Mouse (Mus musculus): ENCODE measurements around the gene Hinfp. TPM values are rescaled to one million over a fixed set of nuclear protein-coding genes. Genes with fewer than 3 reads are reported as not detected.

The Hinfp gene
- polyA plus RNA-seq, 1 experiment from 2014 or later: 15.8 TPM

DNA sequence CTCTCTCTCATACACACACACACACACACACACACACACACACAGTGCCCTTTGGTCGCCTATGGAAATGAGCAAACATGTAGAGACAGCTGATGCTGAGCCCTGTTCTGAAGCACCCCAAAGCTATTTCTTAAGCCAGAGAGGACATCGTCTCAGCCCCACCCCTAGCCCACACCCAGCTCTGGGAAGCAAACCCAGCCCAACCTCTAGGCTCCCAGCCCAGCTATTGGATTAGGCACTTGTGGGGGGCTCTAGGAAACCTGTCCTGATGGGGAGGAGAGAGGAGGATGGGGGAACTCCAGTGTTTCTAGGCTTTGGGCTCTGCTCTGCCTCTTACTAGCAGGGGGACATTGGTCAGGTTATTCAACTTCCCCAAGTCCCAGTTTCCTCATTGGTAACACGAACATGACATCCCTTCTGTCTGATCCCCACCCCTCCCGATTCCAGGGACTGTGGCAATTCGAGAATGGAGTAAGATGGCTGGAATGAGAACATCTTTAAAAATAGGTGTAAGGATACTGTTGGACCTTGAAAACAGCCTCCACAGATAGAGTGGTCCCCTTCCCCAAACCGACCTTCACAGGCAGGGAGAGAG is 19.1 kb downstream of the Hinfp start:
- Histone ChIP-seq H3K4me1 (ENCODE audit: control insufficient read depth, insufficient read depth, low read length) (peaks cover 18% of the 10 kb centered on the region), H3K9ac (ENCODE audit: low read length) (no peak overlapping the region), H3K4me2 (ENCODE audit: low read depth, low read length) (no peak overlapping the region), H3K36me3 (ENCODE audit: control insufficient read depth, insufficient read depth) (peaks cover 7% of the 10 kb centered on the region), H3K27ac (ENCODE audit: low read length) (no peak overlapping the region), H3K4me3 (ENCODE audit: low read length) (no peak overlapping the region), H3K9me3 (replicated peaks; ENCODE audit: control insufficient read depth, low read length) (no peaks in the 10 kb centered on the region), H3K27me3 (ENCODE audit: control insufficient read depth, insufficient read depth, low read length) (peaks cover 4% of the 10 kb centered on the region; the same call in 1 of the 2 replicates)
- ATAC-seq (replicated peaks; ENCODE audit: extremely low read depth, insufficient read depth, low FRiP score): no peak
- 17% methylated on average over 6 of the region's 6 CpGs for WGBS

DNA sequence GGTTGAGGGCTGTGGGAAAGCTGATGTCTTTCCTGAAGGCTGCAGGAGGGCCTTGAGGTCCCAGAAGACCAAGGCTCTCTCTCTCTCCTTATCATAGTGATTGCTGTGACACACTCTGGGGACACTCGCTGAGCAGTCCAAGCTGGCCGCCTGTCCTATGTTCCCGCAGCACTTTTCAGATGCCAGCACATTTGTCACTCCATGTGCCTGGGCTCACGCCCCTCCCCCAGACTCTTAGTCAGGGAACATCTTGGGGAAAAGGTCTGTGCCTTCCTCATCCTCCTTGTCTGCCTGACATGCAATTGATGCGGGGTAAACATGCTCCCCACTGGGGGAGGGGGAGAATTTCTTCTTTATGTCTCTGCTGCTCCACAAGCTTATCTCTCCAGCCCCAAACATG is 22.3 kb downstream of the Hinfp start:
- no peak for ATAC-seq (replicated peaks; ENCODE audit: extremely low read depth, insufficient read depth, low FRiP score)
- H3K4me1 ChIP-seq (ENCODE audit: control insufficient read depth, insufficient read depth, low read length): peaks cover 11% of the 10 kb centered on the region; the same call in 1 of the 2 replicates
- 36% methylated on average over 5 of the region's 5 CpGs for WGBS
- H3K4me2 ChIP-seq (ENCODE audit: low read depth, low read length): no peak overlapping the region
- H3K9ac ChIP-seq (ENCODE audit: low read length): no peak overlapping the region
- no peaks in the 10 kb centered on the region for H3K9me3 ChIP-seq (replicated peaks; ENCODE audit: control insufficient read depth, low read length)
- H3K27ac ChIP-seq (ENCODE audit: low read length): no peak overlapping the region
- H3K27me3 ChIP-seq (ENCODE audit: control insufficient read depth, insufficient read depth, low read length): peaks cover 4% of the 10 kb centered on the region; the same call in 1 of the 2 replicates
- H3K36me3 ChIP-seq (ENCODE audit: control insufficient read depth, insufficient read depth): no peaks in the 10 kb centered on the region
- H3K4me3 ChIP-seq (ENCODE audit: low read length): no peak overlapping the region

DNA sequence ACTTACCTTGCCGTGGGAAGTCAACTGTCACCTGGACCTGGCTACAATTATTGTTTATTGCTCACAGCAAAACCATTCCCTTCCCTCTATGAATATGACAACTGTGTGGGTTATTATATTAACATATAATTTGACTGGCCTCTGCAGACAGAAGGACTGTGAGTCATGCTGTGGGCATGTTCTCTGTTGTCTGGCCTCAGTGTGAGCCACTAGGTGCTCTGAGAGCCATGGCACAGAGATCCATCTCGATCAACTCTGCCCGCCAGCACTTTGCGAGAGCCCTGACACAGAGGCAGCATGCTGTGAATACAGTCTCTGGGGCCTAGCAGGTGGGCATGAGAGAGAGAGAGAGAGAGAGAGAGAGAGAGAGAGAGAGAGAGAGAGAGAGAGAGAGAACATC is 35.5 kb downstream of the Hinfp start:
- Histone ChIP-seq H3K36me3 (ENCODE audit: control insufficient read depth, insufficient read depth) (no peaks in the 10 kb centered on the region), H3K9ac (ENCODE audit: low read length) (no peak overlapping the region), H3K9me3 (replicated peaks; ENCODE audit: control insufficient read depth, low read length) (peaks cover 4% of the 10 kb centered on the region; the same call in 1 of the 2 replicates), H3K27me3 (ENCODE audit: control insufficient read depth, insufficient read depth, low read length) (no peaks in the 10 kb centered on the region), H3K4me2 (ENCODE audit: low read depth, low read length) (no peak overlapping the region), H3K4me1 (ENCODE audit: control insufficient read depth, insufficient read depth, low read length) (peaks cover 9% of the 10 kb centered on the region), H3K4me3 (ENCODE audit: low read length) (no peak overlapping the region), H3K27ac (ENCODE audit: low read length) (no peak overlapping the region)
- no peak for ATAC-seq (replicated peaks; ENCODE audit: extremely low read depth, insufficient read depth, low FRiP score)
- 84% methylated on average over 4 of the region's 4 CpGs for WGBS

DNA sequence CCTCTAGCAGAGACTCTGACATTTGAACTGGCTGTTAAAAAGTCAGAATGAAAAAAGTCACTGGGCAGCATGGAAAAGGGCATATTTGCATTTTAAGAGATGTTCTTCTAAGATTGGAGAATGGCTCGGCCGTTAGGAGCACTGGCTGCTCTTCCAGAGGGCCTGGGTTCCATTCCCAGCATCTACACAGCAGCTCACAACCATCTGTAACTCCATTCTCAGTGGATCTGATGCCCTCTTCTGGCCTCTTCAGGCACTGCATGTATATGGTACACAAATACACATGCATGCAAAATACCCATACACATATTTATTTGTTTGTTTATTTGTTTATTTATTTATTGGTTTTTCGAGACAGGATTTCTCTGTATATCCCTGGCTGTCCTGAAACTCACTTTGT is 36.4 kb downstream of the Hinfp start:
- Histone ChIP-seq H3K36me3 (ENCODE audit: control insufficient read depth, insufficient read depth) (no peaks in the 10 kb centered on the region), H3K4me2 (ENCODE audit: low read depth, low read length) (no peak overlapping the region), H3K9me3 (replicated peaks; ENCODE audit: control insufficient read depth, low read length) (peaks cover 4% of the 10 kb centered on the region; the same call in 1 of the 2 replicates), H3K4me1 (ENCODE audit: control insufficient read depth, insufficient read depth, low read length) (peaks cover 9% of the 10 kb centered on the region), H3K27me3 (ENCODE audit: control insufficient read depth, insufficient read depth, low read length) (no peaks in the 10 kb centered on the region), H3K27ac (ENCODE audit: low read length) (no peak overlapping the region), H3K4me3 (ENCODE audit: low read length) (no peak overlapping the region), H3K9ac (ENCODE audit: low read length) (no peak overlapping the region)
- ATAC-seq (replicated peaks; ENCODE audit: extremely low read depth, insufficient read depth, low FRiP score): no peak
- WGBS: 80% methylated on average over 3 of the region's 3 CpGs

DNA sequence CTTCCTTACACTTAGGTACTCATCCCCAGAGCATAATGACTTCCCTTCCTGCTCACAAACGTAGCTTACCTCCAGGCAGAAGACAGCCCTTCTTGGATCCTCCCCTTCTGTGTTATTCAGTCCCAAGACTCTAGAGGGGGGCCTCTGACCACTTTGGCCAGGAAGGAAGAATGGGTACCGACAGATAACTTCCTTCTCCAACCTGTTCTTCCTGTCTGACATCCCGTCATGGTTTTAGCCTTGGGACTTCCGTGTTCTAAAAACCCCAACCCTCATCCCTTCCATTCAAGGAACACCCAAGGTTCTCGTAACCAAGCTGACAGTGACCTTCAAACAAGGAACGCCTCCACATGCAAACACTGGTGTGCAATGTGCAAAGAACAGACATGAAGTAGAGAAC is 37.0 kb downstream of the Hinfp start, which contains the start of gene Nlrx1:
TSS of gene Nlrx1 (minus strand) at position 168 of the 400 bp plus-strand sequence.
- no peak for ATAC-seq (replicated peaks; ENCODE audit: extremely low read depth, insufficient read depth, low FRiP score)
- Histone ChIP-seq H3K9ac (ENCODE audit: low read length) (peak within 1 kb of the TSS; percentile 98), H3K4me3 (ENCODE audit: low read length) (peak within 1 kb of the TSS; percentile 70), H3K9me3 (replicated peaks; ENCODE audit: control insufficient read depth, low read length) (peaks cover 4% of the 10 kb centered on the region; the same call in 1 of the 2 replicates), H3K4me1 (ENCODE audit: control insufficient read depth, insufficient read depth, low read length) (peaks cover 9% of the 10 kb centered on the region), H3K4me2 (ENCODE audit: low read depth, low read length) (peak within 1 kb of the TSS; percentile 94), H3K36me3 (ENCODE audit: control insufficient read depth, insufficient read depth) (no peaks in the 10 kb centered on the region), H3K27me3 (ENCODE audit: control insufficient read depth, insufficient read depth, low read length) (no peaks in the 10 kb centered on the region), H3K27ac (ENCODE audit: low read length) (peak within 1 kb of the TSS; percentile 87)
- 65% methylated on average over 6 of the region's 6 CpGs for WGBS

DNA sequence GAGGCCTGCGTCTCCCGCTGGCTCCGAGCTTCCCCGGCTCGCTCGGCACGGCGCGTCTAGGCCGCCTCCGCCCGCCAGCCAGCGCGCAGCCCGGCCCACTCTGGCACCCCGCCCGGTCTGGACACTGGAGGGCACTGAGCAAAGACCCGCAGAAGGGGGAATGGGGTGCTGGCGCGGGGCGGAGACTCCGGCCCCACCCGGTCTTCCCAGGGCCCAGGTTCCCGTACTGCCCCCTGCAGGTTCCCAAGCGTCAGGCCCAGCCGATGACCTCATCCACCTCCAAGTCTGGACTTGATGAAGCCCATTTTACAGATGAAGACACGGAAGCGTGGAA is 37.5 kb downstream of the Hinfp start:
- H3K27me3 ChIP-seq (ENCODE audit: control insufficient read depth, insufficient read depth, low read length): no peaks in the 10 kb centered on the region

DNA sequence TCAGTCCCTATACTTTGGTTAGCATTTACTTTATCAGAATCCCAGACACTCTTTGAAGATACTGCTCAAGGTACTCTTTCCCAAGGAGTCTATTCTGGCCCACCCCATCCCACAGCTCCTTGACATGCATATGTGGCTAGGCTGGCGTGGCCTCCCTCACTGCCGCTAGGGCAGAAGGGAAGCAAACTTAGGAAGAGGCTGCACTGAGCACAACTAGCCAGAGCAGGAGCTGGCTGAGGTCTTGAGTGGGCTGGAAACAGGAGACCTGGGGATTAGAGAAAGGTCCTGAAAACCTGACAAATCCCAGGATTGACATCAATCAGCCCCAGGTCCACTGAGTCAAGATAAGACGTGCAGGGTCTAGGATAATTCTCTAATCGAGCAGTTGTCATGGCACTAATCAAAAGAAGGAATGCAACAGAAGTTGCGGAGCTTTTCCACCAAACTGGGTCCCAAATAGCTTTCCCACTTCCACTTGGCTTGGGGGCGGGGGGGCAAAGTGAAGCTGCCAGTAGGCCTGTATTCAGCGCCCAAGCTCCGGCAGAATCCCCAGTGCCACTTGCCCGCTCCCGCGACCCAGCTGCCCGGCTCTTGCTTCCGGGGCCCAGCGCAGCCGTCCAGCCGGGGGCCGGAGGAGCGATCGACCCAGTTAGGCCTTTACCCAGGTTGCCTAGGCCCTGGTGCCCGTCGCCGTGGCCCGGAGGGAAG is 38.0 kb downstream of the Hinfp start:
- H3K4me1 ChIP-seq (ENCODE audit: control insufficient read depth, insufficient read depth, low read length): peaks cover 9% of the 10 kb centered on the region
- H3K27me3 ChIP-seq (ENCODE audit: control insufficient read depth, insufficient read depth, low read length): no peaks in the 10 kb centered on the region
- peak overlapping the region; percentile 70 for H3K4me3 ChIP-seq (ENCODE audit: low read length)
- WGBS: 8% methylated on average over 23 of the region's 23 CpGs
- H3K27ac ChIP-seq (ENCODE audit: low read length): peak overlapping the region; percentile 87
- peak overlapping the region; percentile 98 for H3K9ac ChIP-seq (ENCODE audit: low read length)
- ATAC-seq (replicated peaks; ENCODE audit: extremely low read depth, insufficient read depth, low FRiP score): peak; percentile 34; the same call in 1 of the 2 replicates
- peak overlapping the region; percentile 94 for H3K4me2 ChIP-seq (ENCODE audit: low read depth, low read length)
- peaks cover 4% of the 10 kb centered on the region; the same call in 1 of the 2 replicates for H3K9me3 ChIP-seq (replicated peaks; ENCODE audit: control insufficient read depth, low read length)
- H3K36me3 ChIP-seq (ENCODE audit: control insufficient read depth, insufficient read depth): no peaks in the 10 kb centered on the region

More for the DNA sequence above, 37.5 kb downstream of the Hinfp start:
- peak overlapping the region; percentile 98 for H3K9ac ChIP-seq (ENCODE audit: low read length)
- H3K9me3 ChIP-seq (replicated peaks; ENCODE audit: control insufficient read depth, low read length): peaks cover 4% of the 10 kb centered on the region; the same call in 1 of the 2 replicates
- H3K36me3 ChIP-seq (ENCODE audit: control insufficient read depth, insufficient read depth): no peaks in the 10 kb centered on the region
- WGBS: 5% methylated on average over 28 of the region's 28 CpGs
- peak; percentile 90 for ATAC-seq (replicated peaks; ENCODE audit: extremely low read depth, insufficient read depth, low FRiP score)
- peaks cover 9% of the 10 kb centered on the region for H3K4me1 ChIP-seq (ENCODE audit: control insufficient read depth, insufficient read depth, low read length)
- H3K27ac ChIP-seq (ENCODE audit: low read length): peak overlapping the region; percentile 87
- peak overlapping the region; percentile 94 for H3K4me2 ChIP-seq (ENCODE audit: low read depth, low read length)
- peak overlapping the region; percentile 70 for H3K4me3 ChIP-seq (ENCODE audit: low read length)

DNA sequence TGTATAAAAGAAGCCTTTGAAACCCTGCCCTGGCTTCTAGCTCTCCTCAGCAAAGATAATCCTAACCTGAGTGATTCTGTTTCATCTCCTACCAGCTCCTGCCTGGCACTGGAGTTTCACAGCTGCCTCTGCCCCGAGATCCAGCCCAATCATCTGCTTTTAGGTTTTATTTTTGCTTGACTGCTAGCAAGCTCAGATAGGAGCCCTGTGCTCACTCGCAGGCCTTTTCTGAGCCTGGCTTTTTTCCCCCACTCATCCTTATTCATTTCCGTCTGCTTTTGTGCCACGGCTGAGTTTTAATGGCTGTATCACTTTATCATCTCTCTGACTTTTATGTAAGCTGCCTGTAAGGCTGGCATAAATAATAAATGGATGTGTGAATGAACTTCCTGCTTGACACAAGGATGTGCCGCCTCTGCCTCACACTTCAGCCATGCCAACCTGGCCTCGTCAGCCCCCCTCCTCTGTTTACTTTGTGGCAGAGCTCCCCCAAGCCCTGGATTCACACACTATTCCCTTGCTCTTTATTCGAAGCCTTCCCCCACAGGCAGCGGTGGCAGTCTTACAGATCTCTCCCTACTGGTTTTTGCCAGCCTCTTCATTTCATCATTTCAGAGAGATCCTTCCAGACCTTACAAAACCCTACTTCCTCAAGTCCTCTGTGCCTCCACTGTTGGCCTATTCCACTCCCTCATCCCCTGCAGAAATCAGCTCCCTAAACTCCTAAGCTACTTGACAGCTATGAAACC is 38.8 kb downstream of the Hinfp start:
- Histone ChIP-seq H3K9ac (ENCODE audit: low read length) (peak overlapping the region; percentile 98), H3K36me3 (ENCODE audit: control insufficient read depth, insufficient read depth) (no peaks in the 10 kb centered on the region), H3K27me3 (ENCODE audit: control insufficient read depth, insufficient read depth, low read length) (no peaks in the 10 kb centered on the region), H3K4me2 (ENCODE audit: low read depth, low read length) (peak overlapping the region; percentile 94), H3K4me3 (ENCODE audit: low read length) (no peak overlapping the region), H3K27ac (ENCODE audit: low read length) (peak overlapping the region; percentile 87), H3K4me1 (ENCODE audit: control insufficient read depth, insufficient read depth, low read length) (peaks cover 9% of the 10 kb centered on the region), H3K9me3 (replicated peaks; ENCODE audit: control insufficient read depth, low read length) (peaks cover 4% of the 10 kb centered on the region; the same call in 1 of the 2 replicates)
- WGBS: 64% methylated on average over 8 of the region's 8 CpGs
- ATAC-seq (replicated peaks; ENCODE audit: extremely low read depth, insufficient read depth, low FRiP score): no peak
